Mouse (Mus musculus): ENCODE measurements around the gene Ldlrap1. TPM values are rescaled to one million over a fixed set of nuclear protein-coding genes. Genes with fewer than 3 reads are reported as not detected.

Ldlrap1 gene
- total RNA-seq (2023; ENCODE audit: inconsistent age), result 12.1 to 15.8 TPM (median 13.9 TPM) in 4 replicates

GRCm38 (mm10) chr4:134767426-134768225, at the start of gene Ldlrap1:
Gene Ldlrap1, minus strand, starts transcription at chr4:134768024.

GRCm38 (mm10) chr4:134703835-134704546, 63.8 kb downstream of the Ldlrap1 start, which contains the start of gene Man1c1:
Gene Man1c1, minus strand, starts transcription at chr4:134704290.

Other genes starting within 250 kb of the Ldlrap1 start
- 40.2 to 45.4 TPM (median 44.5 TPM) in 4 replicates for gene Mtfr1l, start 232.6 kb downstream of the Ldlrap1 start, total RNA-seq (2023; ENCODE audit: inconsistent age)
- gene Selenon, start 215.9 kb downstream of the Ldlrap1 start, total RNA-seq (2023; ENCODE audit: inconsistent age), result 1.1 to 1.9 TPM (median 1.5 TPM) in 4 replicates
- 6.2 to 7.3 TPM (median 7.0 TPM) in 4 replicates for gene Man1c1, start 63.7 kb downstream of the Ldlrap1 start, total RNA-seq (2023; ENCODE audit: inconsistent age)
- 49.3 to 57.1 TPM (median 53.0 TPM) in 4 replicates for gene Maco1, start 85.3 kb upstream of the Ldlrap1 start, total RNA-seq (2023; ENCODE audit: inconsistent age)
- not detected in 4 replicates for gene Rhd, start 96.5 kb upstream of the Ldlrap1 start, total RNA-seq (2023; ENCODE audit: inconsistent age)
- 112 to 123 TPM (median 121 TPM) in 4 replicates for gene Tmem50a, start 147.0 kb upstream of the Ldlrap1 start, total RNA-seq (2023; ENCODE audit: inconsistent age)
- 267 to 312 TPM (median 292 TPM) in 4 replicates for gene Rsrp1, start 155.6 kb upstream of the Ldlrap1 start, total RNA-seq (2023; ENCODE audit: inconsistent age)
- 211 to 232 TPM (median 219 TPM) in 4 replicates for gene Syf2, start 162.9 kb upstream of the Ldlrap1 start, total RNA-seq (2023; ENCODE audit: inconsistent age)

All from B cell, adult (primary cell).